Mouse (Mus musculus): ENCODE data around the gene Klhl12.
"Not testable (repeated sequence)": the region's sequence is repeated elsewhere in the genome, so short reads cannot be mapped to it uniquely, and the experiment has no call there.

Klhl12 gene

GRCm38 (mm10) chr1:134516491-134517198 lies 61.3 kb downstream of the Klhl12 start:
- DNase-seq (ENCODE audit: low spot score) = no peak

DNA sequence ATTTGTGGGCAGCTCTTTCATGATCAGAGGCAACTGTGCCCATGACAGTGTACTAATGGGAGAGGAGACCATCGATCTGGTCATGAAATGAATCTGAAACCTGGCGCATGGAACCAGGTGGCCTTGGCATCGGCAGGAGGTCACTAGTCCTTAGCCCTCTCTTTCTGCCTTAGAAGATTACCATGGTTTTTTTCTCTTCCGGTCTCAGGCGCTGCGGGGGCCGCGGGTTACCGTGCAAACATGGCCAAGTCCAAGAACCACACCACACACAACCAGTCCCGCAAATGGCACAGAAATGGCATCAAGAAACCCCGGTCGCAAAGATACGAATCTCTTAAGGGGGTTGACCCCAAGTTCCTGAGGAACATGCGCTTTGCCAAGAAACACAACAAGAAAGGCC lies 62.5 kb downstream of the Klhl12 start:
- DNase-seq (ENCODE audit: low spot score) = not testable (repeated sequence)

GRCm38 (mm10) chr1:134518677-134519076 lies 63.3 kb downstream of the Klhl12 start:
- peak; percentile 70 for DNase-seq (ENCODE audit: low spot score)

DNA sequence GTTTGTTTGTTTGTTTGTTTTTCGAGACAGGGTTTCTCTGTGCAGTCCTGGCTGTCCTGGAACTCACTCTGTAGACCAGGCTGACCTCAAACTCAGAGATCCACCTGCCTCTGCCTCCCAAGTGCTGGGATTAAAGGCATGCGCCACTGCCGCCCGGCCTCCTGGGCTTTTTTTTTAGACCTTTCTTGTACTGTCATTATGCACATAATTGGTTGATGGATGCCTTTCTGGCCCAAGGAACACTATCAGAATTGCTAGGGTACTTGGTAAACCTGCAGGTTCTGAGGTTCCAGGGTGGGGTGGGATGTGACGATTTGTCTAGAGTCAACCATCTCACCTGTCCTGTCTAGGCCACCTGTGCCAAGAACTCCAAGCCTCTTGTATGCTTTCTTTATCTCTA lies 63.9 kb downstream of the Klhl12 start:
- not testable (repeated sequence) for DNase-seq (ENCODE audit: low spot score)

DNA sequence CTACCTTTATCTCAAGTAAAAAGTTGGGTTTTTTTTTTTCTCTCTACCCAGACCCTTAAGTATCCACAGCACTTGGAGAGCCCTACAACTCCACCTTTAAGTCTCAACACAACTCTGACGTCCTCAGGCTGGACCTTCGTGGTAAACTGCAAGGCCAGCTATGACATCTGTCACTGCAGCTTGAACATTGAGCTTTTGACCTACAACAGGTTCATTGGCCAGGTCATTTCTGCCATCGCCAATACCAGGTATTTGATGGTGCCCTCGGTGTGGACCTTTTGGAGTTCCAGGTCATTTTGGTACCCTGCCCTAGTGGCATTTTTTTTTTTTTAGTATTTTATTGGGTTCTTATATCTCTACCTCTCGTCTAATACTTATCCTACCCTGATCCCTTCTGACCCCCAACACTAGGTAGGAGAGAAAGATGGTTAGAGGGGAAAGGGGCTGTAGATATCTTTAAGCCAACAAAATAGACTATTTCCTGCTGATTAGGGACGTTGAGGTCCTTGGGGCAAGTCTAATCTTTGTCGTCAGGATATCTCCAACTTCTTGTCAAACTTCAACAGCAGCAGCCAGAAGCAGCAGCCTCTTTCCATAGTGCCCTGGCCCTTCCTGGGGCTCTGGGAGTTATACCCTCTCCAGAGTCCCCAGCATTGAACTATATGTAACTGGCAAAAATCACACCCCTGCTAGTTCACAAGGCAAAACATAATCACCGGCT lies 64.8 kb downstream of the Klhl12 start:
- DNase-seq (ENCODE audit: low spot score) = no peak

- no peak for DNase-seq (ENCODE audit: low spot score)
These were observed 65.8 kb downstream of the Klhl12 start for GRCm38 (mm10) chr1:134521163-134521562.

DNA sequence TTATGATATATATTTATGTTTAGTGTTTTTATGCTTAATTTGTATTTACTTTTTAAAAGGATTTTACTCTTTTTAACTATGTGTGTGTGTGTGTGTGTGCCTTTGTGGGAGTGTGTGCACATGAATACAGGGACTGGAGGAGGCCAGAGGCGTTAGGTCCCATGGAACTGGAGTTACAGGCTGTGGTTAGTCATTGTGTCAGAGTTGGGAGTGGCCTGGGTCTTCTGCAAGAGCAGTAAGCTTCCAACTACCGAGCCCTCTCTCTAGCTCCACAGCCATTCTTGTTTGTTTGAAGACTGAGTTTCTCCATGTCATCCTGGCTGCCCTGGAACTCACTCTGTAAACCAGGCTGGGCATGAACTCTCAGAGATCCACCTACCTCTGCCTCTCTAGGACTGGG lies 67.0 kb downstream of the Klhl12 start:
- DNase-seq (ENCODE audit: low spot score) = no peak

DNA sequence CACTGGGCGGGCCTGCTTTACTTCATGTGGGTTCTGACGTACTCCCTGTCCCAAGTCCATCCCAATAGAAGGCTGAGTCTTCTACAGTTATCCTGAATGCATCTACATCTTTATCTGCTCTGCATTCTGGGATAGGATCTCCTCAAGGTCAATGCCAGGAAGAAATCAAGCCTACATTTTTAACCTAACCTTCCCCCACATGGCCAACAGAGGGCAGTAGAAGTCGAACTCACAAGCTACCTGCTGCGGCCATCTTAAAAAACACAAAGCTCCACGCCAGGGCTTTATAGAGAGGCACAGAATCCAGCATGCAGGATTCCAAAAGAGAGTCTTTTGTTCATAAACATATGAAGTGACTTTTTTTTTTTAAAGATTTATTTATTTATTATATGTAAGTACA lies 69.1 kb downstream of the Klhl12 start:
- DNase-seq (ENCODE audit: low spot score) = no peak

- DNase-seq (ENCODE audit: low spot score) = no peak
These were observed 69.7 kb downstream of the Klhl12 start for GRCm38 (mm10) chr1:134525015-134525414.

GRCm38 (mm10) chr1:134526752-134527151 lies 71.4 kb downstream of the Klhl12 start:
- DNase-seq (ENCODE audit: low spot score) = no peak

DNA sequence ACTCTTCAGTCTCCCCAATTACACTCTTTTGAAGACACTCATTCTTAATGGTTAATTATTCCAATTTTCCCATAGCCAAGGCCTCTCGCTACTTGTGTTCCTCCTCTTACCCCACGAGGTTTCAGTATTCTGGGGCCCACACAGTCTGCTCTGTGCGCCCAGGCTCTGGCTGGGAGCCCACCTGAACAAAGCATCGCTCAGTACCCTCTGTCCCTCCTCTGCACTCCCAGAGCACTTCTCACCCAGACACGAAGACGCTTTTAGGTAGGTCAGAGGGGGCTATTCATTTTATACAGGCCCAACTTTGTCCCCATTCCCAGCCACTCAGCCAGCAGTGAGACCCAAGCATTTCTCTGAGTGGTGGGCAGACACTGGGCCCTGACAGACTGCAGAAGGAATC lies 75.3 kb downstream of the Klhl12 start:
- no peak for DNase-seq (ENCODE audit: low spot score)

- not testable (repeated sequence) for DNase-seq (ENCODE audit: low spot score)
These were observed 78.4 kb downstream of the Klhl12 start for GRCm38 (mm10) chr1:134533710-134534109.

- no peak for DNase-seq (ENCODE audit: low spot score)
These were observed 79.7 kb downstream of the Klhl12 start for GRCm38 (mm10) chr1:134535054-134535453.

- DNase-seq (ENCODE audit: low spot score) = no peak
These were observed 80.2 kb downstream of the Klhl12 start for GRCm38 (mm10) chr1:134535513-134535912.

GRCm38 (mm10) chr1:134540610-134541009 lies 85.3 kb downstream of the Klhl12 start:
- DNase-seq (ENCODE audit: low spot score) = no peak
